Mouse (Mus musculus) spleen, adult 2 months (tissue): ENCODE data around the gene Tbc1d10a. TPM values are rescaled to one million over a fixed set of nuclear protein-coding genes. Genes with fewer than 3 reads are reported as not detected.

Source experiments
- DNase-seq, 2 experiments: peaks; one replicate each; pipeline versions ENCODE4 v3.0.0 to v3.0.0-alpha.2; 2012 to 2021; ENCODE audit warnings: low spot score in 2 of 2, low read depth in 1 of 2
- H3K27ac ChIP-seq: fragments of 200-500 bp; 2 replicates; pipeline ENCODE4 v1.5.1; 2012; ENCODE audit warnings: low read length, inconsistent platforms; ENCODE audit not compliant: insufficient read depth
- H3K27me3 ChIP-seq: fragments of 200-500 bp; 2 replicates; pipeline ENCODE4 v1.6.1; 2012; ENCODE audit warnings: mild to moderate bottlenecking, moderate library complexity, low read length, inconsistent platforms; ENCODE audit not compliant: control insufficient read depth, insufficient read depth
- H3K36me3 ChIP-seq: fragments of 200-500 bp; 2 replicates; pipeline ENCODE4 v1.6.1; 2012; ENCODE audit warnings: mild to moderate bottlenecking, low read length, inconsistent platforms; ENCODE audit not compliant: control insufficient read depth, insufficient read depth
- H3K4me1 ChIP-seq: fragments of 200-500 bp; 2 replicates; pipeline ENCODE4 v1.6.1; 2011; ENCODE audit warnings: inconsistent platforms; ENCODE audit not compliant: control insufficient read depth, insufficient read depth, insufficient read length
- H3K4me3 ChIP-seq: fragments of 200-500 bp; 2 replicates; pipeline ENCODE4 v1.5.1; 2011; ENCODE audit warnings: mild to moderate bottlenecking, inconsistent platforms; ENCODE audit not compliant: insufficient read depth, insufficient read length; ENCODE audit errors: extremely low read depth
- CTCF ChIP-seq: fragments of 200-500 bp; IDR thresholded peaks from 2 replicates; pipeline ENCODE4 v1.5.1; 2011; ENCODE audit warnings: mild to moderate bottlenecking, inconsistent platforms; ENCODE audit not compliant: insufficient read depth, insufficient read length, insufficient replicate concordance; ENCODE audit errors: extremely low read depth
- POLR2A ChIP-seq: fragments of 200-500 bp; IDR thresholded peaks from 2 replicates; pipeline ENCODE4 v1.6.1; 2011; ENCODE audit warnings: low read depth, low read length, inconsistent platforms
- WGBS: fragments of 180-500 bp; shearing (Covaris S2); methylation state at CpG from one replicate; pipeline ENCODE4 v1.1.7; 2018; 5-methylcytosine and 5-hydroxymethylcytosine counted together
- polyA plus RNA-seq: library from polyadenylated mRNA; depleted of rRNA; stranded (reverse); fragments of >200 nt; gene quantifications from 2 replicates; pipeline ENCODE4 v1.2.3, GENCODE M21; 2012; rRNA removed

Gene Tbc1d10a
- 46.7 and 53.9 TPM in 2 replicates for polyA plus RNA-seq

GRCm38 (mm10) chr11:4186486-4187317 lies at the start of gene Tbc1d10a:
Gene Tbc1d10a, plus strand, starts transcription at chr11:4186789.
- WGBS = under 1% methylated on average over 62 of the region's 71 CpGs
- H3K27me3 ChIP-seq = no peaks in the 10 kb centered on the region
- peak; percentile 96 to 99 for DNase-seq
- no peak for TF ChIP-seq CTCF
- peak; percentile 69 for TF ChIP-seq POLR2A
- H3K27ac ChIP-seq = peak within 1 kb of the TSS; percentile 69
- peaks cover 8% of the 10 kb centered on the region; the same call in 1 of the 2 replicates for H3K4me1 ChIP-seq
- H3K36me3 ChIP-seq = peaks cover 4% of the 10 kb centered on the region
- H3K4me3 ChIP-seq = peak within 1 kb of the TSS; percentile 90

GRCm38 (mm10) chr11:4138964-4139363 lies 47.6 kb upstream of the Tbc1d10a start:
- no peaks in the 10 kb centered on the region for H3K27me3 ChIP-seq
- H3K4me1 ChIP-seq = peaks cover 8% of the 10 kb centered on the region
- no peak for DNase-seq
- H3K36me3 ChIP-seq = peaks cover 15% of the 10 kb centered on the region
- H3K4me3 ChIP-seq = no peak overlapping the region
- no peak for TF ChIP-seq POLR2A
- no peak for TF ChIP-seq CTCF
- WGBS = 69% methylated on average over 2 of the region's 2 CpGs
- H3K27ac ChIP-seq = no peak overlapping the region

GRCm38 (mm10) chr11:4141505-4141904 lies 45.1 kb upstream of the Tbc1d10a start:
- H3K27me3 ChIP-seq = no peaks in the 10 kb centered on the region
- H3K36me3 ChIP-seq = peaks cover 15% of the 10 kb centered on the region
- H3K27ac ChIP-seq = no peak overlapping the region
- TF ChIP-seq CTCF = no peak
- TF ChIP-seq POLR2A = no peak
- no peaks in the 10 kb centered on the region for H3K4me1 ChIP-seq
- H3K4me3 ChIP-seq = no peak overlapping the region
- DNase-seq = no peak

- TF ChIP-seq POLR2A = no peak
- no peak for TF ChIP-seq CTCF
- no peaks in the 10 kb centered on the region for H3K27me3 ChIP-seq
- no peaks in the 10 kb centered on the region for H3K4me1 ChIP-seq
- peaks cover 15% of the 10 kb centered on the region for H3K36me3 ChIP-seq
- DNase-seq = no peak
- no peak overlapping the region for H3K27ac ChIP-seq
- no peak overlapping the region for H3K4me3 ChIP-seq
- 84% methylated on average over 4 of the region's 4 CpGs for WGBS
These were observed 44.2 kb upstream of the Tbc1d10a start for GRCm38 (mm10) chr11:4142352-4142751.

GRCm38 (mm10) chr11:4143281-4144062 lies 43.1 kb upstream of the Tbc1d10a start:
- Histone ChIP-seq H3K27ac (no peak overlapping the region), H3K4me1 (no peaks in the 10 kb centered on the region), H3K27me3 (no peaks in the 10 kb centered on the region), H3K4me3 (no peak overlapping the region), H3K36me3 (peaks cover 15% of the 10 kb centered on the region)
- TF ChIP-seq POLR2A (no peak), CTCF (no peak)
- WGBS = 88% methylated on average over 21 of the region's 21 CpGs
- no peak for DNase-seq

GRCm38 (mm10) chr11:4146381-4146780 lies 40.2 kb upstream of the Tbc1d10a start:
- Histone ChIP-seq H3K27ac (no peak overlapping the region), H3K27me3 (no peaks in the 10 kb centered on the region), H3K36me3 (peaks cover 7% of the 10 kb centered on the region), H3K4me3 (no peak overlapping the region), H3K4me1 (no peaks in the 10 kb centered on the region)
- WGBS = 86% methylated on average over 6 of the region's 6 CpGs
- no peak for TF ChIP-seq POLR2A
- TF ChIP-seq CTCF = no peak
- DNase-seq = no peak
